Mouse (Mus musculus) adrenal gland, postnatal 10 days (tissue): Measurements from ENCODE around the gene Lrrc75a. TPM values are rescaled to one million over a fixed set of nuclear protein-coding genes. Genes with fewer than 3 reads are reported as not detected.

Source experiments
- DNase-seq: peaks from one replicate; pipeline ENCODE4 v3.0.0; 2021; ENCODE audit warnings: mixed read lengths
- total RNA-seq, 2 experiments: library from RNA; stranded (reverse); gene quantifications; 2 replicates each; pipeline ENCODE4 v1.2.3; 2021

Lrrc75a gene
- total RNA-seq, 2 experiments from 2014 or later, result 28.1 to 29.6 TPM

- DNase-seq, result peak; percentile 68
These were observed 2.4 kb downstream of the Lrrc75a start for GRCm38 (mm10) chr11:62645732-62646494.

GRCm38 (mm10) chr11:62645337-62645675, 3.0 kb downstream of the Lrrc75a start:
- peak; percentile 69 for DNase-seq

GRCm38 (mm10) chr11:62644602-62645336, 3.6 kb downstream of the Lrrc75a start:
- no peak for DNase-seq

- no peak for DNase-seq
These were observed 4.5 kb downstream of the Lrrc75a start for GRCm38 (mm10) chr11:62643681-62644363.

GRCm38 (mm10) chr11:62643011-62643631, 5.2 kb downstream of the Lrrc75a start:
- peak; percentile 65 for DNase-seq

GRCm38 (mm10) chr11:62642023-62642844, 6.1 kb downstream of the Lrrc75a start:
- no peak for DNase-seq

- DNase-seq, result no peak
These were observed 7.9 kb downstream of the Lrrc75a start for GRCm38 (mm10) chr11:62640378-62640777.

- no peak for DNase-seq
These were observed 9.9 kb downstream of the Lrrc75a start for GRCm38 (mm10) chr11:62638402-62638801.

GRCm38 (mm10) chr11:62637806-62638205, 10.5 kb downstream of the Lrrc75a start:
- peak; percentile 73 for DNase-seq

- peak; percentile 57 for DNase-seq
These were observed 10.9 kb downstream of the Lrrc75a start for GRCm38 (mm10) chr11:62637401-62637800.

- no peak for DNase-seq
These were observed 11.5 kb downstream of the Lrrc75a start for GRCm38 (mm10) chr11:62636840-62637221.

GRCm38 (mm10) chr11:62636105-62636839, 12.1 kb downstream of the Lrrc75a start:
- DNase-seq, result no peak

- DNase-seq, result peak; percentile 30
These were observed 12.9 kb downstream of the Lrrc75a start for GRCm38 (mm10) chr11:62635406-62635805.

- DNase-seq, result no peak
These were observed 17.2 kb downstream of the Lrrc75a start for GRCm38 (mm10) chr11:62631138-62631537.

GRCm38 (mm10) chr11:62630225-62630821, 18.0 kb downstream of the Lrrc75a start:
- peak; percentile 31 for DNase-seq

- DNase-seq, result peak; percentile 81
These were observed 18.7 kb downstream of the Lrrc75a start for GRCm38 (mm10) chr11:62629352-62630224.

GRCm38 (mm10) chr11:62624341-62625291, 23.7 kb downstream of the Lrrc75a start:
- DNase-seq, result peak; percentile 74

GRCm38 (mm10) chr11:62622850-62623249, 25.5 kb downstream of the Lrrc75a start:
- no peak for DNase-seq
